Mouse (Mus musculus) megakaryocyte-erythroid progenitor cell, adult 5-6 weeks (primary cell): ENCODE measurements around the gene Prkar1b. TPM values are rescaled to one million over a fixed set of nuclear protein-coding genes. Genes with fewer than 3 reads are reported as not detected.

ENCODE experiments used
- ATAC-seq: replicated peaks from 2 replicates; pipeline ENCODE4 v1.8.0; 2016; ENCODE audit warnings: mild to moderate bottlenecking, inconsistent platforms; ENCODE audit not compliant: severe bottlenecking, poor library complexity, low FRiP score, low TSS enrichment
- total RNA-seq, 2 experiments: library from RNA; stranded (forward) in 1 of 2; stranded (reverse) in 1 of 2; fragments of 200-1000, 215-1000 nt in 1 of 2; fragments of >200 nt in 1 of 2; fragmentation: Nextera tagmentation in 1 of 2; gene quantifications; 2 replicates each; pipeline ENCODE4 v1.2.3; 2014 to 2017

The Prkar1b gene
- total RNA-seq, 2 experiments from 2014 or later, result not detected

DNA sequence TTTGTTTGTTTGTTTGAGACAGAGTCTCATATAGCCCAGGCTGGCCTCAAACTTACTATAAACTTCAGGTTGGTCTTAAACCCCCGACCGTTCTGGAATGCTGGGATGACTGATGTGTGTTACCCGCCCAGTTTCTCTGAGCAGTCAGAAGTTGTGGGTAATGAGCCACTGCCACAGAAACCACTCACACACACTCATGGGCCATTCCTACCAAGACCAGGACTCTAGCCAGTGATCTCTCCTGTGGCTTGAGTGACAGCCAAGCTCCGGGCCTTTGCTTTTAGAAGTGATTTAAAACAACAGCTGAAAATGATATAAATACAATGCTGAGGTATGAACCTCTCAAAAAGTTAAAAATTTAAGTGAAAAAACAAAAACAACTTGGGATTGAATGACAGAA lies 34.9 kb downstream of the Prkar1b start:
- no peak for ATAC-seq

DNA sequence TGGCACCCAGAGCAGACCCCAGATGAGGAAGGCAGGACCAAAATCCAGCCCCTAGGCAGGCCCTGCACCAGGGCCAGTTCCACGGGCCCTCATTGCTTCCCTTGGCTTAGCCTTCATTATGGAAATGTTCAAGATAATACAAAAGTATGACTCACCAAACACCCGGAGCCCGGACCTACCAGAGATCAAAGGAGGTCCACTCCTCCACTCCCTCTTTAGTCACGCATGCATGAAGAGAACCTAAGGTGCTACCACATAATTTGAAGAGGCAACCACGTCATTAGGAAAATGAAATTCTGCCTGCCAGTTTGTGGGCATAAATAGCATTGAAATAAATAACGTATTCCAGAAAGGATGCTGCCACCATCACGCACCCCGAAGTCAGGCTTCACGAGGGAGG lies 37.4 kb downstream of the Prkar1b start:
- no peak for ATAC-seq

DNA sequence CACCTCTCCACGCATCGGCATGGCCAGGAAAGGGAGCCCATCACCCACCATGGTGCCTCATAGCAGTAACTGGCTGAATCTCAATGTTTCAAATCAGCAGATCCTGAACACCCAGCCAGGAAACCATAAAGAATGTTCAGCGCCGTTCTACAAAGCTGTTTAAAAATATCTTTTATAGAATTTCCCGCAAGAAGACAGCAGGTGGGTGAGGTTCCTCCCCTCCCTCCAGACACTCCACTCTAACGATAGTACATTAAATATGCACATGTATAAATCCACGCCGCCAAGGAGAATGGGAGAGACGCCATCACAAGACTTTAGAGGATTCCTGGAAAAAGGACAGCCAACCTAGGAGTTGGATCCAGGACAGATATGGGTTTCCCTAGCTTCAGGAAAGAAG lies 37.8 kb downstream of the Prkar1b start:
- no peak for ATAC-seq

GRCm38 (mm10) chr5:139110140-139110855 lies 39.5 kb downstream of the Prkar1b start:
- ATAC-seq, result no peak

DNA sequence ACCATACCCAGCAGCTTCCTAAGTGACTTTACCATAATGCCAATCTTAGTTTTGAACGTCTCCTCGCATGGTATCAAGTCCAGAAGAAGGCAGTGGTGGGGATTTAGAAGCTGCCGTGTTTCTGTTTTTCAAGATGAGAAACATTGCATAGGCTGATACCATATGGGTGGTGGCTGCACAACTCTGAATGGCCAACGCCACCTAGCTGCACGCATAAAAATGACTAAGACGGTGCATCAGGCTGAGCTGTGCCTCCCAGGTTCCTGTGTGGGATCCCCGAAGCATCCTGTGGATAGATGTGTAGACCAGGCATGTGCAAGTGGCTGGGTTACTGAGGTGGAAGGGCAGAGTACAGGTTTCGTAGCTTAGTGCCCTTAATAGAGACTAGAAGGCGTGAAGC lies 42.0 kb downstream of the Prkar1b start:
- ATAC-seq, result peak; percentile 83

GRCm38 (mm10) chr5:139101783-139102182 lies 48.0 kb downstream of the Prkar1b start:
- ATAC-seq, result no peak

DNA sequence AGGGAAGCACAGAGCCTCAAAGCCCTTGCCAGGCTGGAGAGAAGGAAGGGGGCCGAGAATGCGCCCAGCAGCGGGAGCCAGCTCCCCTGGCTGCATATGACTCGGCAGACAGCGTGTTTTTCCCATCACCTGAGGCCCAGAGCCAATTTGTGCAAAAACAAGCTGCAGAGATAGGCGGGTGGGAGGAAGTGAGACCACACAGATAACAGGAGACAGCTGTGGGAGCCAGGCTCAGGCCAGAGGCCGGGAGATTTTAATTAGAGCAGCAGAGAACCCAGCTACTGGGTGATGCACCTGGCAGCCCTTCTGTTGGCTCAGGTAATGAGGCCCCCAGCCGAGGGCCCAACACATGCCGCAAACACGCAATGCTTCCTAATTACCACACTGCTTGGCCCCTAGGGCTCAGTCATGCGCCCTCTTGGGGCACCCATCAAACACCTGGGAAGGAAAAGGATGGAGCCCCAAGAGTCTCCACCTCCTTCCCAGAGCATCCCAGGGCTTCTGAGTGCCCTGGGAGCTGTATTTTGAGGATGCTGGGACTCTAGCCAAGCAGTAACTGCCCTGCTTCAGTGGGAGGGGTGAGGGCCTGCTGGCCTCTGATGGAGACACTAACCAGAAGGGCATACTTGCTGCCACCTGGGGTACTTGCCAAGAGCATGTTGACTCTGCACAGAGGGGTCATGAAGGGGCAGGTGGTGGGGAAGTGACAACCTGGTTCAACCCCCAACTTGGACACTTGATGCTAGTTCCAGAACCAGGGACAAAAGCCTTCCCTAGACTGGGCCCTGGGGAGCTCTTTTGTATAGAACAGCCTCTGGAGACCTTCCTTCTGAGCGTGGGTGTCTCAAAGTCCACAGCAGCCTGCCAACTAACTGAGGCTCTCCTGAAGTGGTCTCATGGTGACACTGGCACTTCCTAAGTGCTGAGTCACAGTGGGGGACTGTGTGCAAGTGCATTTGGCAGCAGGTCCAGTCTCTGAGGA lies 50.5 kb downstream of the Prkar1b start:
- ATAC-seq, result peak; percentile 69

DNA sequence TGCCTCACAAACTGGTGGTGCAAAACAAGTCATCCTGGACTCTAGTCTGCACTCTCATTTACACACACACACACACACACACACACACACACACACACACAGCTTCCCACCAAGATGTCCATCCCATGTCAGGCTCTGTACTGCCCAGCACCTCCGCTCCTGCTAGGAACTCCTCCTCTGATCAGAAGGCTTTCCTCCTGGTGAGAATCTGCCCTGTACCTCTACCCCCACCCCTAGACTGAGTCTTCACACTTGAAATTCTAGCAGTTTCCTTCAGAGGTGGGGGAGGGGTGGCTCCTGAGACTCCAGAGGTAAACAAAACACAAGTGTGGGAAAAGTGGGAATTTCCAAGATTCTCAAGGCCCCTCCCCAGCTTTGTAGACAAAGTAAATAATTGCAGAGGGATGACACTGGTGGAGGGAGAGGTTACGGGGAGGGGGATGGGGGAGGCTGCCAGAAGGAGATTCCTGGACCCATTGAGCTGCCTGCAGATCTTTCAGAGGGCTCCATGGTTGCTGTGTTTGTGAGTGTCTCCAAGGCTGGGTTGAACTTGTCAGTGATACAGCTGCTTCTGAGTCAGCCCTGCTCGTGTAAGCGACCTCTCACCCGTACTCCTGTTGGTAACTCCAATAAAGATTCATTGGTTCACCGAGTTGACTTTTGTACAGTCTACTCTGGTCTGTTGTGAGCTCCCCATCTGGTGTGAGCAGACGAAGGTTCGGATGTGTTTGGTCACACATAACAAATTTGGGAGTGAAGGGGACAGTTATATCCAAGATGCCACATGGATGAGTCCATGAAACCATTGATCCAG lies 54.3 kb downstream of the Prkar1b start:
- ATAC-seq, result no peak

- ATAC-seq, result no peak
Observed at GRCm38 (mm10) chr5:139093534-139093933, 56.3 kb downstream of the Prkar1b start.

DNA sequence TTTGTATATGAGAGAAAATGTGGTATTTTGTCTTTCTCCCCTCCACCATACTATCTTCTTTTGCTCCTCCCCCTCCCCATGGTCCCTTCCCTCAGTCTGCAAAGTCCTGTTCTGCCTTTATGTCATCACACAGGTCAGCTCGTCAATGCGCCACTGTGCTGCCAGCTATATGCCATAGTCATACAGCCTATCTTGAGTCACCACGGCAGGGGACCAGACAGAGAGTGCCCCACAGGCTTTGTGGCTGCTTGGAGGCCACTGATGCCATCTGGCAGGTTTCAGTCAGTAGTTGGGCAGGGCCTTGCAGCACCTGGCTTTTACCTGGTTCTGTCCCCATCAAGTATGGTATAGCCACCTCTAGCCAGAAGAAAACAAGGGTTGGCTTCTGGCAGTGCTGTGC lies 58.1 kb downstream of the Prkar1b start:
- ATAC-seq, result no peak

DNA sequence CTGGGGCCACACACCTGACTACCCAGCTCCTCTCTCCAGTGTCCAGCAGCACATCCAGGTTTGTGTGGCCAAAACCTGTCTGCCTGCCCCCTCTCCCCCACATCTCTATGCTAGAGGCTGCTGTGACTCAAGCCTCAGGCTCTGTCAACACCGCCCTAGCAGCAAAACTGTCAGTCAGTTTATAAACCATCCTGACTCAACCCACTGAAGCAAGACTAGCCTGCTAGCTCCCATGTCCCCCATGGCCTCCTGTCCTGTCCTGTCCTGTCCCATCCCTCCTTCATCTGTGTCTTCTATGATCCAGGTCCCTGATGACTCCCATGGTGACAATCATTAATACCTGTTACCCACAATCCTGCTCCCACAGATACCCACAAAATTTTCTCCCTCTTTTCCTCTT lies 59.6 kb downstream of the Prkar1b start:
- ATAC-seq, result no peak

- ATAC-seq, result no peak
Observed at GRCm38 (mm10) chr5:139088173-139088572, 61.6 kb downstream of the Prkar1b start.

GRCm38 (mm10) chr5:139084831-139085519 lies 64.8 kb downstream of the Prkar1b start:
- no peak for ATAC-seq

GRCm38 (mm10) chr5:139084302-139084701 lies 65.5 kb downstream of the Prkar1b start:
- ATAC-seq, result no peak

GRCm38 (mm10) chr5:139083841-139084240 lies 66.0 kb downstream of the Prkar1b start:
- no peak for ATAC-seq

GRCm38 (mm10) chr5:139081370-139081769 lies 68.4 kb downstream of the Prkar1b start:
- ATAC-seq, result no peak

DNA sequence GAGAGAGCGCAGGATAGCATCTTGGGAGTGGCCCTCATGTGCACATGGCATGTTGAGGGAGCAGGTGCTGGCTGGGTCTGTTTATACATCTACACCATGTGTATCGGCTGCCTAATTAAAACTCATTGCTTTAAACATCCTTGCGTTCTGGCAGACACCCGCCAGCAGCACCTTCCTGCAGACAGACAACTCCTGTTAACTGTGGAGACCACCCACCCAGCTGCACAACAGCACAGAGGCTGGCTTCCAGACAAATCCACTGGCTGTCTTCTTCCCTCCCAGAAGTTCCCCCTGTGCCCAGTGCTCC lies 71.7 kb downstream of the Prkar1b start:
- ATAC-seq, result no peak

GRCm38 (mm10) chr5:139077311-139078155 lies 72.3 kb downstream of the Prkar1b start:
- no peak for ATAC-seq

- no peak for ATAC-seq
Observed at GRCm38 (mm10) chr5:139076450-139076849, 73.4 kb downstream of the Prkar1b start.
